28 mouse cellular contexts compared by ENCODE assay signal in the genomic region with DNA sequence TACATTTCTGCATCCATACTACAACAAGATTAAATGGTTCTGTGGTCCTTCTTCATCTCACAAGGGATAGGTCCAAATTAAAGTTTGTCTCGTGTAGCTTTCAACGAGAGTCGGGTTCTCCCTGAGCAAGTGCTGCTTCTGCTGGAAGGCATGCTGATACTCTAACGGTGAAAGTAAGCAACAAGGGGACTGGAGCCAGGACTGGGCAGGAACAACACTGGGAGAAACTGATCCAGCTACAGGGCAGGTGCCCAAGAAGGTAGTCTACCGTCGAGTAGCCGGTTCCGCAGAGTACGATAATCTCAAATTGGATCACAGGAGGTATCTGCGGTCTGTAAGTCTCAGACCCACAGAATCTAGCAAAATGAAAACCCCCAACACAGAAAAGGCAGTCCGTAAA.
DNase-seq lines count a peak whose midpoint lies in the region; ATAC-seq and TF ChIP-seq lines count a peak whose summit lies in the region.
"Had no signal": no experiment of that assay in that cellular context is flagged by ENCODE, and none has a peak within 500 bp of the region (broad histone marks: within the 10 kb centered on the region; RNA-seq: fewer than 3 reads in every experiment).

No protein-coding gene starts in this region.

- TF ChIP-seq CTCF in midbrain, postnatal 0 days (IDR thresholded peaks at IDR 0.05): no peak
- no peak for TF ChIP-seq CTCF in small intestine, adult 2 months (IDR thresholded peaks at IDR 0.05; ENCODE audit: extremely low read depth, insufficient read length, insufficient replicate concordance, low read depth, low read length)

- no peak overlapping the region for H3K4me2 ChIP-seq in midbrain, embryonic 11.5 days
- H3K4me2 ChIP-seq in midbrain, postnatal 0 days (ENCODE audit: low read depth, low read length, poor library complexity, severe bottlenecking): no peak overlapping the region
- H3K4me2 ChIP-seq: embryonic facial prominence, embryonic 13.5 days; forebrain, embryonic 12.5 days; forebrain, embryonic 15.5 days; heart, embryonic 12.5 days; heart, embryonic 15.5 days; hindbrain, embryonic 13.5 days; intestine, embryonic 15.5 days had no signal

- 93% methylated on average over 11 of the region's 11 CpGs for WGBS in midbrain, embryonic 11.5 days
- 94% methylated on average over 11 of the region's 11 CpGs for WGBS in midbrain, postnatal 0 days
- 56% methylated on average over 11 of the region's 11 CpGs for WGBS in small intestine, adult 2 months

- H3K27ac ChIP-seq in midbrain, embryonic 11.5 days (ENCODE audit: low read depth, low read length): no peak overlapping the region
- H3K27ac ChIP-seq in midbrain, postnatal 0 days (ENCODE audit: low read depth, low read length): no peak overlapping the region
- H3K27ac ChIP-seq in small intestine, adult 2 months (ENCODE audit: insufficient read depth, low read depth, low read length): peak overlapping the region; percentile 28; the same call in 1 of the 2 replicates
- H3K27ac ChIP-seq: embryonic facial prominence, embryonic 10.5 days; embryonic facial prominence, embryonic 13.5 days; forebrain, embryonic 12.5 days; forebrain, embryonic 15.5 days; heart, embryonic 15.5 days; hindbrain, embryonic 10.5 days; hindbrain, embryonic 13.5 days; intestine, embryonic 15.5 days had no signal

- H3K27me3 ChIP-seq in midbrain, embryonic 11.5 days (ENCODE audit: control insufficient read depth, insufficient read depth, low read length): no peaks in the 10 kb centered on the region
- no peaks in the 10 kb centered on the region for H3K27me3 ChIP-seq in midbrain, postnatal 0 days (ENCODE audit: insufficient read depth, low read length)
- H3K27me3 ChIP-seq in small intestine, adult 2 months (ENCODE audit: control insufficient read depth, insufficient read depth, low read length): no peaks in the 10 kb centered on the region
- H3K27me3 ChIP-seq: embryonic facial prominence, embryonic 13.5 days; forebrain, embryonic 12.5 days; forebrain, embryonic 15.5 days; heart, embryonic 12.5 days; heart, embryonic 15.5 days; hindbrain, embryonic 13.5 days; intestine, embryonic 15.5 days; Patski had no signal

- H3K9ac ChIP-seq in midbrain, embryonic 11.5 days (ENCODE audit: low read length): no peak overlapping the region
- no peak overlapping the region for H3K9ac ChIP-seq in midbrain, postnatal 0 days (replicated peaks; ENCODE audit: low read length, poor library complexity, severe bottlenecking)
- H3K9ac ChIP-seq: embryonic facial prominence, embryonic 13.5 days; forebrain, embryonic 12.5 days; forebrain, embryonic 15.5 days; heart, embryonic 12.5 days; heart, embryonic 15.5 days; hindbrain, embryonic 13.5 days; intestine, embryonic 15.5 days had no signal

- no peak overlapping the region for H3K4me3 ChIP-seq in midbrain, embryonic 11.5 days (ENCODE audit: low read depth, low read length)
- H3K4me3 ChIP-seq in midbrain, postnatal 0 days (ENCODE audit: low read depth, low read length): no peak overlapping the region
- no peak overlapping the region for H3K4me3 ChIP-seq in small intestine, adult 2 months (ENCODE audit: low read depth, low read length)
- H3K4me3 ChIP-seq: embryonic facial prominence, embryonic 10.5 days; embryonic facial prominence, embryonic 13.5 days; erythroblast, embryonic 14.5 days; forebrain, embryonic 12.5 days; forebrain, embryonic 15.5 days; heart, embryonic 12.5 days; heart, embryonic 15.5 days; hindbrain, embryonic 10.5 days; hindbrain, embryonic 13.5 days; intestine, embryonic 15.5 days had no signal

- no peaks in the 10 kb centered on the region for H3K4me1 ChIP-seq in midbrain, embryonic 11.5 days (ENCODE audit: control insufficient read depth, insufficient read depth, low read length)
- no peaks in the 10 kb centered on the region for H3K4me1 ChIP-seq in midbrain, postnatal 0 days (ENCODE audit: insufficient read depth, low read length)
- peaks cover 12% of the 10 kb centered on the region; the same call in 1 of the 2 replicates for H3K4me1 ChIP-seq in small intestine, adult 2 months (ENCODE audit: control insufficient read depth, insufficient read depth, insufficient read length, low read length)
- H3K4me1 ChIP-seq: embryonic facial prominence, embryonic 10.5 days; embryonic facial prominence, embryonic 13.5 days; forebrain, embryonic 12.5 days; forebrain, embryonic 15.5 days; heart, embryonic 12.5 days; heart, embryonic 15.5 days; hindbrain, embryonic 10.5 days; hindbrain, embryonic 13.5 days; intestine, embryonic 15.5 days had no signal

- no peak for ATAC-seq in midbrain, embryonic 11.5 days (ENCODE audit: low FRiP score)
- no peak for ATAC-seq in midbrain, postnatal 0 days (ENCODE audit: low FRiP score)
- ATAC-seq: forebrain, embryonic 15.5 days; hindbrain, embryonic 16.5 days; Patski had no signal

- peaks cover 10% of the 10 kb centered on the region for H3K9me3 ChIP-seq in midbrain, embryonic 11.5 days (ENCODE audit: control insufficient read depth, low read length)
- H3K9me3 ChIP-seq in midbrain, postnatal 0 days (ENCODE audit: low read length): 0 out of 2 replicates have a peak, but pooled peaks cover 8% of the 10 kb centered on the region
- H3K9me3 ChIP-seq: G1E; intestine, embryonic 15.5 days had no signal

- TF ChIP-seq POLR2A in small intestine, adult 2 months (IDR thresholded peaks at IDR 0.05; ENCODE audit: low read depth, low read length): no peak

- no peaks in the 10 kb centered on the region for H3K36me3 ChIP-seq in midbrain, embryonic 11.5 days (ENCODE audit: control insufficient read depth, insufficient read depth, low read length)
- H3K36me3 ChIP-seq in midbrain, postnatal 0 days (ENCODE audit: insufficient read depth, low read length): no peaks in the 10 kb centered on the region
- no peaks in the 10 kb centered on the region for H3K36me3 ChIP-seq in small intestine, adult 2 months (ENCODE audit: control insufficient read depth, insufficient read depth, low read length)
- H3K36me3 ChIP-seq: embryonic facial prominence, embryonic 10.5 days; embryonic facial prominence, embryonic 13.5 days; forebrain, embryonic 12.5 days; forebrain, embryonic 15.5 days; G1E; heart, embryonic 12.5 days; heart, embryonic 15.5 days; hindbrain, embryonic 10.5 days; hindbrain, embryonic 13.5 days; intestine, embryonic 15.5 days had no signal

- peak; percentile 47 for DNase-seq in gastrocnemius, adult 18-20 months (ENCODE audit: low spot score)
- no peak for DNase-seq in gastrocnemius, postnatal 4 days (ENCODE audit: low spot score in 2 of 2)
- peak; percentile 28 for DNase-seq in midbrain, embryonic 11.5 days (ENCODE audit: low spot score, missing footprints)
- no peak for DNase-seq in midbrain, postnatal 0 days (ENCODE audit: low spot score)
- DNase-seq in adrenal gland, postnatal 10 days: no peak
- DNase-seq: adrenal gland, postnatal 14 days; cerebellum, adult 11 months; cerebellum, adult 2 months; cerebellum, adult 9-11 months; cerebellum, postnatal 25 days; embryo, embryonic 11 days; heart, adult 18-20 months; heart, postnatal 10 days; heart, postnatal 36 days had no signal

Comparison
In these comparisons a context has a peak if more than half of its experiments do, and no peak if none do; other contexts are left out.
1. DNase-seq: peak in gastrocnemius, adult 18-20 months (single experiment) and midbrain, embryonic 11.5 days (single experiment); none in gastrocnemius, postnatal 4 days (0 of 2), midbrain, postnatal 0 days (single experiment) and adrenal gland, postnatal 10 days (single experiment).